Mouse (Mus musculus) testis, adult 2 months (tissue): Measurements from ENCODE around the gene Ccnb1.

Experiments used
- CTCF ChIP-seq: fragments of 200-500 bp; IDR thresholded peaks from 2 replicates; pipeline ENCODE4 v1.5.1; 2012; ENCODE audit warnings: low read depth, mild to moderate bottlenecking, inconsistent platforms, low read length, moderate library complexity; ENCODE audit not compliant: control insufficient read depth, insufficient read depth, insufficient replicate concordance
- POLR2A ChIP-seq: fragments of 200-500 bp; IDR thresholded peaks from 2 replicates; pipeline ENCODE4 v1.6.1; 2012; ENCODE audit warnings: low read depth, mild to moderate bottlenecking, inconsistent platforms, low read length, moderate library complexity; ENCODE audit not compliant: control insufficient read depth

- peak; percentile 8; the same call in 1 of the 2 replicates for TF ChIP-seq CTCF
- peak; percentile 50; the same call in 1 of the 2 replicates for TF ChIP-seq POLR2A
These were observed at the start of gene Ccnb1 for GRCm38 (mm10) chr13:100786414-100786867.
